Mouse (Mus musculus): ENCODE results near the gene Trem2. TPM values are rescaled to one million over a fixed set of nuclear protein-coding genes. Genes with fewer than 3 reads are reported as not detected.
"Not testable (repeated sequence)": the region's sequence is repeated elsewhere in the genome, so short reads cannot be mapped to it uniquely, and the experiment has no call there.

The Trem2 gene
- total RNA-seq (2021): 1 to 10 TPM; 1.5 to 2.2 TPM

GRCm38 (mm10) chr17:48346231-48346630 lies at the start of gene Trem2:
Trem2 (plus strand) TSS chr17:48346401.
- intact Hi-C loops (cut with DNase I): no loop called here
- DNase-seq: no peak

- no peak for DNase-seq
- intact Hi-C loops (cut with DNase I): no loop called here
These were observed 47.0 kb upstream of the Trem2 start, which contains the start of gene Treml2 for GRCm38 (mm10) chr17:48299203-48299602. Treml2 (plus strand) TSS chr17:48299498.

- intact Hi-C loops (cut with DNase I): no loop called here
- no peak for DNase-seq
These were observed 46.4 kb upstream of the Trem2 start for GRCm38 (mm10) chr17:48299756-48300155.

GRCm38 (mm10) chr17:48300199-48300598 lies 46.0 kb upstream of the Trem2 start:
- intact Hi-C loops (cut with DNase I): no loop called here
- DNase-seq: no peak

GRCm38 (mm10) chr17:48300861-48301260 lies 45.3 kb upstream of the Trem2 start:
- no peak for DNase-seq

GRCm38 (mm10) chr17:48301792-48302191 lies 44.4 kb upstream of the Trem2 start:
- DNase-seq: no peak
- intact Hi-C loops (cut with DNase I): no loop called here

More at GRCm38 (mm10) chr17:48300861-48301260, 45.3 kb upstream of the Trem2 start:
- intact Hi-C loops (cut with DNase I): no loop called here

- intact Hi-C loops (cut with DNase I): loop anchor here (10.0 kb wide), 1 partner anchor 167 kb away; the partner anchor contains the start of gene 9830107B12Rik
- DNase-seq: no peak
These were observed 34.1 kb upstream of the Trem2 start for GRCm38 (mm10) chr17:48312124-48312523.

- DNase-seq: not testable (repeated sequence)
- intact Hi-C loops (cut with DNase I): loop anchor here (10.0 kb wide), 1 partner anchor 171 kb away; the partner anchor contains the start of gene 9830107B12Rik
These were observed 30.2 kb upstream of the Trem2 start, which contains the start of gene B430306N03Rik for GRCm38 (mm10) chr17:48315905-48316579. B430306N03Rik (plus strand) TSS chr17:48316141.

GRCm38 (mm10) chr17:48318686-48319085 lies 27.5 kb upstream of the Trem2 start:
- intact Hi-C loops (cut with DNase I): loop anchor here (10.0 kb wide), 1 partner anchor 174 kb away; the partner anchor contains the start of gene 9830107B12Rik
- no peak for DNase-seq

GRCm38 (mm10) chr17:48321279-48321678 lies 24.9 kb upstream of the Trem2 start:
- intact Hi-C loops (cut with DNase I): no loop called here
- no peak for DNase-seq

GRCm38 (mm10) chr17:48323236-48323635 lies 23.0 kb upstream of the Trem2 start:
- intact Hi-C loops (cut with DNase I): no loop called here
- DNase-seq: no peak

- no peak for DNase-seq
These were observed 21.9 kb upstream of the Trem2 start for GRCm38 (mm10) chr17:48324258-48324657.

GRCm38 (mm10) chr17:48325093-48325492 lies 21.1 kb upstream of the Trem2 start:
- DNase-seq: no peak
- intact Hi-C loops (cut with DNase I): no loop called here

More at GRCm38 (mm10) chr17:48324258-48324657, 21.9 kb upstream of the Trem2 start:
- intact Hi-C loops (cut with DNase I): no loop called here

GRCm38 (mm10) chr17:48325638-48326037 lies 20.6 kb upstream of the Trem2 start:
- DNase-seq: no peak
- intact Hi-C loops (cut with DNase I): no loop called here

- intact Hi-C loops (cut with DNase I): no loop called here
- no peak for DNase-seq
These were observed 19.5 kb upstream of the Trem2 start for GRCm38 (mm10) chr17:48326656-48327055.

GRCm38 (mm10) chr17:48332524-48332923 lies 13.7 kb upstream of the Trem2 start:
- DNase-seq: no peak
- intact Hi-C loops (cut with DNase I): loop anchor here (10.0 kb wide), 1 partner anchor 538 kb away; no protein-coding TSS in a partner anchor

- intact Hi-C loops (cut with DNase I): loop anchor here (10.0 kb wide), 1 partner anchor 539 kb away; no protein-coding TSS in a partner anchor
- DNase-seq: no peak
These were observed 12.0 kb upstream of the Trem2 start for GRCm38 (mm10) chr17:48334186-48334585.

- intact Hi-C loops (cut with DNase I): loop anchor here (1.0 to 10.0 kb wide), 2 partner anchors 62 to 542 kb away; no protein-coding TSS in a partner anchor
These were observed 9.3 kb upstream of the Trem2 start for GRCm38 (mm10) chr17:48336857-48337256.

GRCm38 (mm10) chr17:48340267-48340666 lies 5.9 kb upstream of the Trem2 start:
- intact Hi-C loops (cut with DNase I): no loop called here
- no peak for DNase-seq

More at GRCm38 (mm10) chr17:48336857-48337256, 9.3 kb upstream of the Trem2 start:
- DNase-seq: peak; percentile 85 to 89

- DNase-seq: no peak
- intact Hi-C loops (cut with DNase I): no loop called here
These were observed 4.3 kb upstream of the Trem2 start for GRCm38 (mm10) chr17:48341947-48342346.

GRCm38 (mm10) chr17:48343065-48343464 lies 3.1 kb upstream of the Trem2 start:
- DNase-seq: no peak
- intact Hi-C loops (cut with DNase I): no loop called here

- intact Hi-C loops (cut with DNase I): no loop called here
- no peak for DNase-seq
These were observed 377 bp upstream of the Trem2 start for GRCm38 (mm10) chr17:48345824-48346223.

Measured in heart, postnatal 36 days (tissue).